Mouse (Mus musculus) bone marrow, adult 2 months (tissue): Measurements from ENCODE around the gene Lyg1.

Experiments used
- CTCF ChIP-seq: fragments of 200-500 bp; IDR thresholded peaks from 2 replicates; pipeline ENCODE4 v1.5.1; 2011; ENCODE audit warnings: low read length, control low read depth; ENCODE audit not compliant: control insufficient read depth, insufficient read depth
- POLR2A ChIP-seq: fragments of 200-500 bp; IDR thresholded peaks from 2 replicates; pipeline ENCODE4 v1.6.1; 2011; ENCODE audit warnings: low read depth, mild to moderate bottlenecking, control low read depth, low read length, borderline replicate concordance; ENCODE audit not compliant: control insufficient read depth

GRCm38 (mm10) chr1:37998371-37999199, 41.0 kb upstream of the Lyg1 start:
- no peak for TF ChIP-seq CTCF
- no peak for TF ChIP-seq POLR2A
